Mouse (Mus musculus) v-Abl transformed pro-B cells (cell line): Measurements from ENCODE around the gene Zfp768.
"Not testable (repeated sequence)": the region's sequence is repeated elsewhere in the genome, so short reads cannot be mapped to it uniquely, and the experiment has no call there.

Experiments used
- in situ Hi-C, 2 experiments: fragments of 400-800 bp; cut with MboI; formaldehyde crosslinking; loops; one replicate each; pipeline ENCODE4 v1.15.1; 2025; ENCODE audit not compliant: unreplicated experiment in 2 of 2

Zfp768 gene

DNA sequence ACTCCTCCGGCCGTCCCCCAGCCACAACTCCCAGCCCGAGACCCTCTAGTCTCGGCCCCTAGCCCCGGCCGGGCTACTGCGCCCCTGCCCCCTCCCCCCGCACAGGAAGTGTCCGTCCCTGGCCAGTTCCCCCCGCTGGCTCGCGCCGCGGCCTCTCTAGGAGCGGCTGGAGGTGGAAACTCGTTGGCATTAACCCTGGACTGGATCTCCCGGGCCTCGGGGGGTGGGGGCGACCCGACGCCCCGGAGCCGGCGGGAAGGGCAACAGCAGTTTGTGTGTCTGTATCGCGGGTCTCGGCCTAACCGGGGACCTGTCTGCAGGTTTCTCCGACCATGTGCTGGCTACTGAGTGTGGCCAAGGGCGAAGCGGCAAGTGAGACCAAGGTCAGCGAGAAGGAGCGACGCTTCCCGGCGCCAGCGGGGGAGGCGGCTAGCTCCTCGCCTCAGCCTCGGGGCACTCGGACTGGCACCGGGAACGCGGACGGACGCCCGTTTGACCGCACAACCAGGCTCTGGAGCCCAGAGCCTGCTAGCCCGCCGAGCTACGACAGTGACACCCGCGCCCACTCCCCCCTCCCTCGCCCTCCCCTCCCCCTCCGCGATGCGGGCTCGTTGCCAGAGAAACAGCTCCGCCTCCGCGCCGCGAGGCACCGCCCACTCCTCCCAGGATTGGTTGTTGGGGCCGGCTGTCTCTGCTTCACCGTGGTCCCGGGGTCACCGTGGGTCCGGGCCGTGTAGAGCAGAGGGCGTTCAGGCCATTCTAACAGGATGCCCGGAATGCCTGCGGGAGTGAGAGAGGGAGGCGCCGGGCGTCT, at the start of gene Zfp768:
TSS of gene Zfp768 (minus strand) at position 78 of the 814 bp plus-strand sequence.
- in situ Hi-C loops, result loop anchor here in 1 of 2 experiments (10.0 kb wide), 1 partner anchor 269 kb away; the partner anchor contains the start of gene Zfp629

DNA sequence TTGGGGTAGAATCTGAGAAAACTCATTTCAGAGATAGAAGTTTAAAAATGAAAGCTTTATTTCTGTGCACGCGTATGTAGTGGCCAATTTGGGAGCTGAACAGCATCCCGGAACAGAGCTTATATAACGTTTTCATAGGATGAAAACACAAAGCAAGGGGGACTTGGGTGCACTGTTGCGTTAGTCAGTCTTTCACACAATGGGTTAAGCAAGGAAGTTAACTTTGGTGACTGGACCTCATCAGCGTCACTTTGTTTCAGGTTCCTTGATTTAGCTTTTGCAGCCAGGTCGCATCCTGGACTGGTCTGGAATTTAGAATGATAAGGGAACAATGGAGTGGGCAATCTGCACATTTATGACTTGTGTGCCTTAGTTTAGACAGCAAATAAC, 48.5 kb upstream of the Zfp768 start:
- in situ Hi-C loops, result no loop called here

- in situ Hi-C loops, result no loop called here
These were observed 48.0 kb upstream of the Zfp768 start, which contains the start of gene E430018J23Rik for GRCm38 (mm10) chr7:127393157-127393943. Gene E430018J23Rik (minus strand): TSS chr7:127393629.

DNA sequence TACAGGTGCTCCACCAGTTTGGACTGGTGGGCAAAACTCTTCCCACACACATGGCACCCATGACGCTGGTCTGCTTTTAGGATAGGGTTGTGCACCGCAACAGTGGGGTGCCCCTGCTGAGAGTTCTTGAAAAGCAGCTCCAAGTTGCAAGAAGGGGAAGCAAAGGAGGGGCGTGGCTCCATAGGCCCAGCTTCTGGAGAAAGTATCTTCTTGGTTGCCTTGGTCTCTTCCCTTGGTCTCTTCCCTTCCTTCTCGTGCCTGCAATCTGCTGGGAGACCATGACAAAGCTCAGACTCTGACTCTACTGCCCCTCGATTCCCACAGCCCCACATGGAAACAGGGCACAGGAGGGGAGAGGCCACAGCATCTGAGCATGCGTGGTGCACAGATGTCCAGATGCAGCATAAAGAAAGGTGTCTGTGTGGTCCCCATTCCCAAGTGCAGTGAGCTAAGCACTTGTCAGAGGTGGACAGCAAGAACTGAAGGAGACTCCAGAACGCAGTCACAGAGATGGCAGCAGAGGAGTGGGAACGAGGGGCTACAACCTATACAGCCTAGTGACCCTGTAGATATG, 46.9 kb upstream of the Zfp768 start:
- in situ Hi-C loops, result no loop called here

GRCm38 (mm10) chr7:127391538-127391937, 46.1 kb upstream of the Zfp768 start:
- in situ Hi-C loops, result no loop called here

DNA sequence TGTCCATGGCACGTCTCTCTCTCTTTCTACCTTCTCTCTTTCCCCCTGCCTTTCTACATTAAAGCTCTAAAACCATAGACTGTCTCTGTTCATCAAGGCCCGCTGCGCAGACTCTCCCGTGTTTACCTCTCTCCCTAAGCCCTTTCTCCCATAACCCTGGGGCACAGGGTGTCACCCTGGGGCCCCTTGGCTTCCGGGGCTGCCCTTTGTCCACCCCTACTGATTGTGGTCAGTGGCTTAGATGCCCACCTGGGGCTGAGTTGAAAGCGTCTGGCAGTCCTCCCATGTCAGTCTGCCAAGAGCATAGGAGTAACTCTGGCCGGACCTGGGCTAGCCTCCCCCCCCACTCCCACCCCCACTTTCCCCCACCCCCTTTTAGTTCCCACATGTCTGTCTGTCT, 44.9 kb upstream of the Zfp768 start:
- in situ Hi-C loops, result no loop called here

DNA sequence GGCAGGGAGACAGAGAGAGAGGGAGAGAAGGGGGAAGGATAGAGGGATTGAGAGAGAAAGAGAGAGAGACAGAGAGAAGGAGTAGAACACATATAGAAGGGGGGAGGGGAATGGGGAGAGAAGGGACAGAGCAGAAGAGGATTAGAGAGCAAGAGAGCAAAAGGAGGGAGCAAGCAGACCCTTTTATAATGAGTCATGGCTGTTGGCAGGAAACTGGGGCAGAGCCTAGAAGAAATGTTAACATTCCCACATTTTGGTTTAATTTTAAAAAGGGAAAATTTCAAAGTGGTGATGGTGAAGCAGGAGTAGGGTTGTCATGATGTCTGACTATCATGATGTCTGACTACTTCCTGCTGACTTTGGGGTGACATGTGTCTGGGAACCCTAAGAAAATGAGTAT, 42.8 kb upstream of the Zfp768 start:
- in situ Hi-C loops, result not testable (repeated sequence)

- in situ Hi-C loops, result no loop called here
These were observed 41.4 kb upstream of the Zfp768 start, which contains the start of gene 9130019O22Rik for GRCm38 (mm10) chr7:127386641-127387392. Gene 9130019O22Rik (minus strand): TSS chr7:127387166.

DNA sequence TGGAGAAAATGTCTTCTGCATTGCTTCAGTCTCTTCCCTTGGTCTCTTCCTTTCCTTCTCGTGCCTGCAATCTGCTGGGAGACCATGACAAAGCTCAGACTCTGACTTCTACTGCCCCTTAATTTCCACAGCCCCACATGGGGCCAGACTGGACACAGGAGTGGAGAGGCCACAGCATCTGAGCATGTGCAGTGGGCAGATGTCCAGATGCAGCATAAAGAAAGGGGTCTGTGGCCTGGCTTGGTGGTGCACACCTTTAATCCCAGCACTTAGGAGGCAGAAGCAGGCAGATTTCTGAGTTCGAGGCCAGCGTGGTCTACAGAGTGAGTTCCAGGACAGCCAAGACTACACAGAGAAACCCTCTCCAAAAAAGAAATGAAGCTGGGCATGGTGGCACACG, 40.2 kb upstream of the Zfp768 start:
- in situ Hi-C loops, result not testable (repeated sequence)

DNA sequence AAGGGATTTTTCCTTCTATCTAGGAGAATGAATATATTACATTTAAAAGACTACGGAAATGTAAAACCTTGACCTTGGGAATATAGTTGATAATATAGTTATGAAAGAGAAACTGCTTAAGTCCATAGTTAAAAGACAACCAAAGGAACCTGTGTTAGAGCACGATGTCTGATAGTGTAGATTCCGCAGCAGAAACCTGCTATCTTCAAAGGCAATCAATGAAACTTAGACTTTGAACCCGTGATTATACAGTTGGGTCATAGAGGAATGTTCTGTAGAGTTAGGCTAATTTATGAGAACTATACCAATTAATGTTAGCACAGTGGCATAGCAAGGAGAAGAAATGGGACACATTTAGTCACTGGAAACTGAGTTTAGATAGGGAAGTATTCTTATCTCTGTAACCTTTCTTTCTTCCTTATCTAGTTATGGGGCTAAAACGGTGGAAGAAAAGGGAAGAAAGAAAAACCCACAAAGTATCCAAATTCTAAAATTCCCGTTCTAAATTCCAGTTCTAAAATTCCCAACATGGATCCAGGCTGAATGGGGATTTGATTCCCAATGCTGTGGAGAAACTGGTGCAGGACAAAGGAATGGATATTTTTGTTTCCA, 33.0 kb upstream of the Zfp768 start:
- in situ Hi-C loops, result no loop called here

DNA sequence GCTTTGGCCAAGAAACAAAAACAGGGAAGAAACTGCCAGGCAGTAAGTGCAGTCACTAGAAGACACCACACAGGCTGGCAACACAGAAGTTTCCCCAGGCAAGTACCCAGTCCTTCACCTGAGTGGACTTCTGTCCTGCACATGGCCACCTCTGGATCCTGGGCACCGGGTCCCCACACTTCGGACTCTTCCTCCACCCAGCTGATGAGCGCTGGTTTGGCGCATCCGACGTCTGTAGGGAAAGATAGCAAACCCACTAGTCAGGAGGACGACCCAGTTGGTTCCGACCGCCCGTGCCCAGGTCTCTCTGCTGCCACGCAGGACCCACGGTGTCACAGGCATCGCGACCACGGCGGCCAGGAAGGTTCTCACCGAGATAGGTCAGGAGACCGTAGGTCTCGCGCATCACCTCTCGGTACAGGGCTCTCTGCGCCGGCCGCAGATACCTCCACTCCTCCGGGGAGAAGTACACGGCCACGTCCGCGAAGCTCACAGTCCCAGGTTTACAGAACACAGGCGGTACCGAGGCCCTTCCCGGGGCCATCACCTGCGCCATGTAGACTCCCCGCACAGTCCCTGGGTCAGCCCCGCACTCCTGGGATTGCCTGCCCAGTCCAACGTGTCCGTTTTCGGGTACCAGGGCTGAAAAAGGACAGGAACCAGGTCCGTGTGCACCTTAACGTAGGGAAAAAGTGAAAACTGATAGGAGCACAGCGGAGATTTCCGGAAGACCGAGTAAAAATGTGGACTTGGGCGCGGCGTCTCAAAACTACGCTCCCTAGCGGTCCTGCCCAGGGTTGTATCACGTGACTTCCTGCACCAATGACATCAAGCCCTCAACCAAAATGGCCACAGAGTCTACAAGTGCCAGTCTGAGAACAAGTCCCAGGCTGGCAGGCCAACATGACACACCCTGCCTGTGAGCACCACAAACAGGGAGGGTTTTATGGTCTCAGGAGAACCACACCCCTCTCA, 30.2 kb upstream of the Zfp768 start, which contains the start of gene Zfp747:
TSS of gene Zfp747 (minus strand) at position 780 of the 975 bp plus-strand sequence.
- in situ Hi-C loops, result not testable (repeated sequence)

- in situ Hi-C loops, result loop anchor here in 1 of 2 experiments (25.0 kb wide), 1 partner anchor 1340 kb away; no protein-coding TSS in a partner anchor
These were observed 26.5 kb upstream of the Zfp768 start for GRCm38 (mm10) chr7:127371870-127372269.

- in situ Hi-C loops, result loop anchor here in 1 of 2 experiments (25.0 kb wide), 1 partner anchor 1341 kb away; no protein-coding TSS in a partner anchor
These were observed 25.8 kb upstream of the Zfp768 start for GRCm38 (mm10) chr7:127371213-127371612.

- in situ Hi-C loops, result loop anchor here (10.0 to 25.0 kb wide), 3 partner anchors 109 to 1346 kb away; partner anchors contain the start of genes Fbrs (in 1 of the 2) and Prss36 (in 1 of the 2)
These were observed 20.9 kb upstream of the Zfp768 start for GRCm38 (mm10) chr7:127366249-127366648.

DNA sequence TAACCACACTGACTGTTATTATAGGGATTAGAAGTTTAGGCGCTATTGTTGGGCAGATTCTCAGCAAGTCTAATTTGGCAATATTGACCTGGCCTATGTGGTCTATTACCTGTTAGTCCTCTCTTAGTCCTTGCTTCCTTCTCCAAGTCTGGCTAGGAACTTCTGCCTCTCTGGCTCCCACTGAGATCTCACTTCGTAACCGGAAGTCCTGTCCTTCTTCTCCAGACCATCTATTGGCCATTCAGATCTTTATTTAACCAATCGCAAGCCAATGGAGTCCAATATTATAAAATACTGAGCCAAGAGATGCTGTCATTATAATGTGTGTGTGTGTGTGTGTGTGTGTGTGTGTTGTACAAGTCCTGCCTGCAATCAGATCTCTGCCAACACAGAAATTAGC, 18.8 kb upstream of the Zfp768 start:
- in situ Hi-C loops, result loop anchor here (5.0 to 25.0 kb wide), 4 partner anchors 111 to 1348 kb away; partner anchors contain the start of genes Fbrs (in 1 of the 2) and Prss36 (in 1 of the 2)

DNA sequence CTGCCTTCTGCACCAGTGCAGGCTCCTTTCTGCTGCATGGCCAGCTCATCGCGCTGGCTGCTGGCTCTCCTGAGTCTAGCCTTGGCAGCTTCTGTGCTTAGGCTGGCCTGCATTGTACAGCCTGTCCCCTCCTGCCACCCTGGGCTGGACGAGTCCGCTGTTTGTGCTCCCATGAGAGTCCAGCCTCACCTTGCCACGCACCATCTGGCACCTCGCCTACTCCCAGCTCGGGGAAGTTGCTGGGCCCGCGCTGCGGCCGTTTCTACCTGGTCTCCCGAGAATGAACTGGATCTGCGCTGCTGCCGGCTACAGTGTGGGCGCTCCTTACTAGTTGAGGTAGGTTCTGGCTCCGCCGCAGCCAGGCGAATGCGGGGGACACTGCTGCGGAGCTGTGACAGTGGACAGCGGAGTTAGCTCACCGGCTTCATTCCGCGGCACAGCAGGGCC, 18.1 kb upstream of the Zfp768 start:
- in situ Hi-C loops, result loop anchor here (5.0 to 25.0 kb wide), 4 partner anchors 111 to 1349 kb away; partner anchors contain the start of genes Fbrs (in 1 of the 2) and Prss36 (in 1 of the 2)

DNA sequence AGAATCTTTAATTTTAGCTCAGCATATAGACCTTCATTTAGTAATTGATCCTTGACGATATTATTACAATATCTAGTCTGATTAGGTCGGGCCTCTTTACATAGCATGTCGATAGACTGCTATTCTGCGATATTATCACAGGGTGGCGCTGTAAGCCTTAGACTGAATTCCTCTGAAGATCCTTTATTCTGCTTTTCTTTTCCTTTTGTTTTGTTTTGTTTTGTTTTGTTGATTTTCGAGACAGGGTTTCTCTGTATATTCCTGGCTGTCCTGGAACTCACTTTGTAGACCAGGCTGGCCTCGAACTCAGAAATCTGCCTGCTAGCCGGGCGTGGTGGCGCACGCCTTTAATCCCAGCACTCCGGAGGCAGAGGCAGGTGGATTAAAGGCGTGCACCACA, 17.0 kb upstream of the Zfp768 start:
- in situ Hi-C loops, result loop anchor here (5.0 to 25.0 kb wide), 4 partner anchors 112 to 1350 kb away; partner anchors contain the start of genes Fbrs (in 1 of the 2) and Prss36 (in 1 of the 2)

GRCm38 (mm10) chr7:127361449-127361848, 16.1 kb upstream of the Zfp768 start:
- in situ Hi-C loops, result loop anchor here (5.0 to 25.0 kb wide), 4 partner anchors 113 to 1351 kb away; partner anchors contain the start of genes Fbrs (in 1 of the 2) and Prss36 (in 1 of the 2)
